In genomic region chr11:107027431-107028274, GRCm38 (mm10) we compare ENCODE assay signal across 8 mouse cellular contexts. TPM values are rescaled to one million over a fixed set of nuclear protein-coding genes. Genes with fewer than 3 reads are reported as not detected.
A peak's percentile ranks its signal among the peaks of the same experiment; 100 is the strongest.
DNase-seq lines count a peak whose midpoint lies in the region; ATAC-seq and TF ChIP-seq lines count a peak whose summit lies in the region.

No protein-coding gene starts in this region.

- 0 out of 2 replicates have a peak, but pooled peaks cover 3% of the 10 kb centered on the region for H3K27me3 ChIP-seq in embryonic facial prominence, embryonic 15.5 days
- no peaks in the 10 kb centered on the region for H3K27me3 ChIP-seq in kidney, embryonic 14.5 days (ENCODE audit: control insufficient read depth, insufficient read depth, low read length)
- peaks cover 16% of the 10 kb centered on the region; the same call in 1 of the 2 replicates for H3K27me3 ChIP-seq in liver, embryonic 11.5 days (replicated peaks; ENCODE audit: control insufficient read depth, insufficient read depth, low read length)
- H3K27me3 ChIP-seq in stomach, embryonic 15.5 days (replicated peaks) = no peaks in the 10 kb centered on the region

- under 1% methylated on average over 107 of the region's 107 CpGs for WGBS in embryonic facial prominence, embryonic 15.5 days
- under 1% methylated on average over 71 of the region's 107 CpGs for WGBS in kidney, embryonic 14.5 days
- under 1% methylated on average over 107 of the region's 107 CpGs for WGBS in liver, embryonic 11.5 days
- WGBS in stomach, embryonic 15.5 days = under 1% methylated on average over 107 of the region's 107 CpGs

- no peak for TF ChIP-seq CTCF in bone marrow macrophage, adult 2 months (IDR thresholded peaks at IDR 0.05; ENCODE audit: low read depth, low read length)

- no peak for TF ChIP-seq POLR2A in bone marrow macrophage, adult 2 months (IDR thresholded peaks at IDR 0.05; ENCODE audit: borderline replicate concordance, low read depth, low read length)

- H3K4me3 ChIP-seq in bone marrow macrophage, adult 2 months (ENCODE audit: insufficient read depth, low read length) = peak overlapping the region; percentile 98
- H3K4me3 ChIP-seq in embryonic facial prominence, embryonic 15.5 days (replicated peaks) = peak overlapping the region; percentile 63
- H3K4me3 ChIP-seq in kidney, embryonic 14.5 days (ENCODE audit: low read length) = peak overlapping the region; percentile 67
- peak overlapping the region; percentile 72 for H3K4me3 ChIP-seq in liver, embryonic 11.5 days (ENCODE audit: low read depth, low read length)
- peak overlapping the region; percentile 63 for H3K4me3 ChIP-seq in stomach, embryonic 15.5 days (replicated peaks)

- peak overlapping the region; percentile 78 for H3K27ac ChIP-seq in bone marrow macrophage, adult 2 months (ENCODE audit: insufficient read depth, low read depth, low read length)
- H3K27ac ChIP-seq in embryonic facial prominence, embryonic 15.5 days (replicated peaks) = peak overlapping the region; percentile 74
- peak overlapping the region; percentile 71; the same call in 1 of the 2 replicates for H3K27ac ChIP-seq in kidney, embryonic 14.5 days (ENCODE audit: low read depth, low read length)
- H3K27ac ChIP-seq in liver, embryonic 11.5 days (ENCODE audit: low read depth, low read length) = peak overlapping the region; percentile 91
- H3K27ac ChIP-seq in stomach, embryonic 15.5 days = peak overlapping the region; percentile 90

- no peaks in the 10 kb centered on the region for H3K36me3 ChIP-seq in embryonic facial prominence, embryonic 15.5 days
- H3K36me3 ChIP-seq in kidney, embryonic 14.5 days (ENCODE audit: control insufficient read depth, insufficient read depth, low read length) = no peaks in the 10 kb centered on the region
- no peaks in the 10 kb centered on the region for H3K36me3 ChIP-seq in liver, embryonic 11.5 days (ENCODE audit: control insufficient read depth, insufficient read depth, low read length)
- H3K36me3 ChIP-seq in stomach, embryonic 15.5 days = no peaks in the 10 kb centered on the region

- DNase-seq in CD4-positive, CD25-positive, alpha-beta regulatory T cell, adult 2 months (ENCODE audit: low read depth, low spot score) = peak; percentile 93
- peak; percentile 91 to 94 for DNase-seq in heart, adult 9 months (ENCODE audit: low spot score in 2 of 2)
- DNase-seq in liver, embryonic 11.5 days (ENCODE audit: low spot score) = peak; percentile 89
- DNase-seq in naive thymus-derived CD4-positive, alpha-beta T cell, adult 2 months (ENCODE audit: low read depth) = peak; percentile 92

- peak overlapping the region; percentile 63 for H3K9ac ChIP-seq in embryonic facial prominence, embryonic 15.5 days
- peak overlapping the region; percentile 67 for H3K9ac ChIP-seq in kidney, embryonic 14.5 days (ENCODE audit: low read depth, low read length)
- peak overlapping the region; percentile 85 for H3K9ac ChIP-seq in liver, embryonic 11.5 days (ENCODE audit: low read depth, low read length)
- H3K9ac ChIP-seq in stomach, embryonic 15.5 days = peak overlapping the region; percentile 68

- peaks cover 9% of the 10 kb centered on the region for H3K4me1 ChIP-seq in bone marrow macrophage, adult 2 months (ENCODE audit: control insufficient read depth, insufficient read depth, low read length)
- peaks cover 37% of the 10 kb centered on the region for H3K4me1 ChIP-seq in embryonic facial prominence, embryonic 15.5 days
- H3K4me1 ChIP-seq in kidney, embryonic 14.5 days (ENCODE audit: control insufficient read depth, insufficient read depth, low read length) = peaks cover 30% of the 10 kb centered on the region
- H3K4me1 ChIP-seq in liver, embryonic 11.5 days (replicated peaks; ENCODE audit: control insufficient read depth, insufficient read depth, low read length) = peaks cover 7% of the 10 kb centered on the region; the same call in 1 of the 2 replicates
- H3K4me1 ChIP-seq in stomach, embryonic 15.5 days = peaks cover 20% of the 10 kb centered on the region

- ATAC-seq in embryonic facial prominence, embryonic 15.5 days (ENCODE audit: insufficient number of reproducible peaks, low FRiP score, low TSS enrichment, low read depth) = peak; percentile 89
- peak; percentile 89 for ATAC-seq in kidney, embryonic 14.5 days (ENCODE audit: low FRiP score, low TSS enrichment)
- ATAC-seq in liver, embryonic 11.5 days (replicated peaks; ENCODE audit: low FRiP score) = peak; percentile 90
- peak; percentile 90 for ATAC-seq in stomach, embryonic 15.5 days (ENCODE audit: insufficient read depth, low FRiP score, low read depth)

- no peaks in the 10 kb centered on the region for H3K9me3 ChIP-seq in embryonic facial prominence, embryonic 15.5 days (replicated peaks)
- no peaks in the 10 kb centered on the region for H3K9me3 ChIP-seq in kidney, embryonic 14.5 days (ENCODE audit: control insufficient read depth, low read length)
- no peaks in the 10 kb centered on the region for H3K9me3 ChIP-seq in liver, embryonic 11.5 days (ENCODE audit: control insufficient read depth, low read length)
- H3K9me3 ChIP-seq in stomach, embryonic 15.5 days = no peaks in the 10 kb centered on the region

- H3K4me2 ChIP-seq in embryonic facial prominence, embryonic 15.5 days (replicated peaks) = peak overlapping the region; percentile 87
- H3K4me2 ChIP-seq in kidney, embryonic 14.5 days (replicated peaks; ENCODE audit: low read depth, low read length) = peak overlapping the region; percentile 70
- peak overlapping the region; percentile 97 for H3K4me2 ChIP-seq in liver, embryonic 11.5 days
- peak overlapping the region; percentile 95 for H3K4me2 ChIP-seq in stomach, embryonic 15.5 days

RNA-seq across cellular contexts. Expression of gene 1810010H24Rik, which starts 2.2 kb away (rescaled TPM):
- polyA plus RNA-seq in bone marrow macrophage, adult 2 months (2012; ENCODE audit: insufficient read depth, insufficient read length, missing spikeins) = not detected in 2 replicates
- polyA plus RNA-seq in embryonic facial prominence, embryonic 15.5 days (2015; fragmentation: Nextera tagmentation; extraction: Ambion mirVana) = 4.7 and 5.0 TPM in 2 replicates
- 3.1 and 3.4 TPM in 2 replicates for polyA plus RNA-seq in kidney, embryonic 14.5 days (2014; fragmentation: Nextera tagmentation; extraction: Ambion mirVana)
- polyA plus RNA-seq in liver, embryonic 11.5 days (2014; fragmentation: Nextera tagmentation; extraction: Ambion mirVana) = 1.9 and 2.1 TPM in 2 replicates
- polyA plus RNA-seq in stomach, embryonic 15.5 days (2015; fragmentation: Nextera tagmentation; extraction: Ambion mirVana) = 3.1 and 3.4 TPM in 2 replicates

RNA-seq across cellular contexts. Expression of gene Kpna2, which starts 28.3 kb away (rescaled TPM):
- polyA plus RNA-seq in bone marrow macrophage, adult 2 months (2012; ENCODE audit: insufficient read depth, insufficient read length, missing spikeins) = 72.2 and 79.5 TPM in 2 replicates
- 244 and 280 TPM in 2 replicates for polyA plus RNA-seq in embryonic facial prominence, embryonic 15.5 days (2015; fragmentation: Nextera tagmentation; extraction: Ambion mirVana)
- polyA plus RNA-seq in kidney, embryonic 14.5 days (2014; fragmentation: Nextera tagmentation; extraction: Ambion mirVana) = 403 and 460 TPM in 2 replicates
- polyA plus RNA-seq in liver, embryonic 11.5 days (2014; fragmentation: Nextera tagmentation; extraction: Ambion mirVana) = 448 and 517 TPM in 2 replicates
- polyA plus RNA-seq in stomach, embryonic 15.5 days (2015; fragmentation: Nextera tagmentation; extraction: Ambion mirVana) = 259 and 365 TPM in 2 replicates

Comparison
In these comparisons a context has a peak if more than half of its experiments do, and no peak if none do; other contexts are left out.
1. Peak in every context shown above with its lines: DNase-seq, ATAC-seq, H3K4me3 ChIP-seq and H3K27ac ChIP-seq.